21 mouse cellular contexts compared by ENCODE assay signal in genomic region chr7:125832767-125833166, GRCm38 (mm10).
A peak's percentile ranks its signal among the peaks of the same experiment; 100 is the strongest.
DNase-seq lines count a peak whose midpoint lies in the region; ATAC-seq lines count a peak whose summit lies in the region.
"Had no signal": no experiment of that assay in that cellular context is flagged by ENCODE, and none has a peak within 500 bp of the region (broad histone marks: within the 10 kb centered on the region; RNA-seq: fewer than 3 reads in every experiment).

No protein-coding gene starts in this region.

- intact Hi-C loops in heart, postnatal 36 days (cut with DNase I): no loop called here

- peaks cover 51% of the 10 kb centered on the region for H3K4me1 ChIP-seq in heart, embryonic 10.5 days
- H3K4me1 ChIP-seq in heart, embryonic 14.5 days (ENCODE audit: control insufficient read depth in 2 of 2, insufficient read depth in 2 of 2, low read length in 2 of 2): peaks cover 40 to 57% of the 10 kb centered on the region in 2 experiments
- peaks cover 32% of the 10 kb centered on the region for H3K4me1 ChIP-seq in megakaryocyte, embryonic 14.5 days
- H3K4me1 ChIP-seq in limb, embryonic 15.5 days: peaks cover 45% of the 10 kb centered on the region

- no peak for ATAC-seq in heart, embryonic 14.5 days (ENCODE audit: insufficient number of reproducible peaks, insufficient read depth, low FRiP score, low read depth)
- ATAC-seq in megakaryocyte, adult 5-6 weeks (ENCODE audit: poor library complexity, severe bottlenecking): no peak
- no peak for ATAC-seq in limb, embryonic 15.5 days (ENCODE audit: insufficient number of reproducible peaks, low FRiP score, low TSS enrichment, low read depth)
- ATAC-seq: forebrain, embryonic 15.5 days; hindbrain, postnatal 0 days had no signal

- no peaks in the 10 kb centered on the region for H3K27me3 ChIP-seq in heart, embryonic 10.5 days (ENCODE audit: insufficient read depth, poor library complexity, severe bottlenecking)
- H3K27me3 ChIP-seq in heart, embryonic 14.5 days (ENCODE audit: control insufficient read depth, insufficient read depth, low read length): no peaks in the 10 kb centered on the region
- H3K27me3 ChIP-seq in megakaryocyte, embryonic 14.5 days (replicated peaks): peaks cover 10% of the 10 kb centered on the region
- no peaks in the 10 kb centered on the region for H3K27me3 ChIP-seq in limb, embryonic 15.5 days
- H3K27me3 ChIP-seq: CH12.LX; forebrain, embryonic 15.5 days; hindbrain, embryonic 13.5 days had no signal

- 0 out of 2 replicates have a peak overlapping the region, but pooled peaks have one; percentile 39 for H3K9ac ChIP-seq in heart, embryonic 14.5 days (ENCODE audit: low read length)
- no peak overlapping the region for H3K9ac ChIP-seq in limb, embryonic 15.5 days
- H3K9ac ChIP-seq: forebrain, embryonic 15.5 days; hindbrain, embryonic 13.5 days had no signal

- H3K27ac ChIP-seq in heart, embryonic 10.5 days: peak overlapping the region; percentile 38; the same call in 1 of the 2 replicates
- peak overlapping the region; percentile 11 to 36; a peak in 1 of 4 replicates for H3K27ac ChIP-seq in heart, embryonic 14.5 days (replicated peaks in 1 of 2; ENCODE audit: control insufficient read depth in 1 of 2, insufficient read depth in 1 of 2, low read depth in 2 of 2, low read length in 2 of 2)
- peak overlapping the region; percentile 17 for H3K27ac ChIP-seq in limb, embryonic 15.5 days
- H3K27ac ChIP-seq: forebrain, embryonic 10.5 days; forebrain, embryonic 15.5 days; hindbrain, embryonic 13.5 days; hindbrain, postnatal 0 days had no signal

- 21% methylated on average over 1 of the region's 1 CpGs for WGBS in heart, embryonic 10.5 days
- 5% methylated on average over 1 of the region's 1 CpGs for whole genome bisulfite sequencing in heart, embryonic 14.5 days
- 62% methylated on average over 1 of the region's 1 CpGs for WGBS in limb, embryonic 15.5 days

- no peaks in the 10 kb centered on the region for H3K9me3 ChIP-seq in heart, embryonic 10.5 days
- no peaks in the 10 kb centered on the region for H3K9me3 ChIP-seq in heart, embryonic 14.5 days (ENCODE audit: control insufficient read depth, low read length)
- H3K9me3 ChIP-seq in megakaryocyte, embryonic 14.5 days: peaks cover 16% of the 10 kb centered on the region
- H3K9me3 ChIP-seq in limb, embryonic 15.5 days: no peaks in the 10 kb centered on the region
- H3K9me3 ChIP-seq: forebrain, embryonic 10.5 days; forebrain, embryonic 15.5 days; hindbrain, embryonic 13.5 days had no signal

- peaks cover 9% of the 10 kb centered on the region; the same call in 1 of the 2 replicates for H3K36me3 ChIP-seq in heart, embryonic 10.5 days
- no peaks in the 10 kb centered on the region for H3K36me3 ChIP-seq in heart, embryonic 14.5 days (ENCODE audit: control insufficient read depth, insufficient read depth, low read length)
- H3K36me3 ChIP-seq in megakaryocyte, embryonic 14.5 days (replicated peaks; ENCODE audit: low read length): peaks cover 66% of the 10 kb centered on the region
- no peaks in the 10 kb centered on the region for H3K36me3 ChIP-seq in limb, embryonic 15.5 days
- H3K36me3 ChIP-seq: forebrain, embryonic 15.5 days had no signal

- no peak overlapping the region for H3K4me2 ChIP-seq in heart, embryonic 14.5 days (ENCODE audit: low read length)
- no peak overlapping the region for H3K4me2 ChIP-seq in limb, embryonic 15.5 days
- H3K4me2 ChIP-seq: forebrain, embryonic 15.5 days; hindbrain, embryonic 13.5 days had no signal

- no peak for DNase-seq in heart, embryonic 10.5 days (ENCODE audit: low spot score)
- DNase-seq in heart, postnatal 36 days: no peak
- no peak for DNase-seq in heart, adult 9 months (ENCODE audit: low spot score in 2 of 2)
- DNase-seq in T-cell, adult 2 months (ENCODE audit: low spot score): no peak
- DNase-seq: adrenal gland, postnatal 10 days; cerebellum, adult 11 months; cerebellum, adult 8-10 months; cerebellum, postnatal 14 days; gastrocnemius, postnatal 36 days; heart, adult 18-20 months; kidney, adult 11 months had no signal

- no peak overlapping the region for H3K4me3 ChIP-seq in heart, embryonic 10.5 days
- no peak overlapping the region for H3K4me3 ChIP-seq in heart, embryonic 14.5 days (ENCODE audit: control insufficient read depth in 1 of 2, insufficient read depth in 1 of 2, low read depth in 1 of 2, low read length in 2 of 2)
- H3K4me3 ChIP-seq in megakaryocyte, embryonic 14.5 days (replicated peaks): peak overlapping the region; percentile 51
- no peak overlapping the region for H3K4me3 ChIP-seq in limb, embryonic 15.5 days
- H3K4me3 ChIP-seq: erythroblast, embryonic 14.5 days; forebrain, embryonic 10.5 days; forebrain, embryonic 15.5 days; hindbrain, embryonic 13.5 days had no signal
